Mouse (Mus musculus) monocyte, adult 2 months (primary cell): ENCODE results near the gene Slc7a7.

Experiments
- DNase-seq, 2 experiments: peaks; one replicate each; pipeline ENCODE4 v3.0.0; 2022; ENCODE audit warnings: low spot score in 2 of 2, low read depth in 1 of 2

The Slc7a7 gene

DNA sequence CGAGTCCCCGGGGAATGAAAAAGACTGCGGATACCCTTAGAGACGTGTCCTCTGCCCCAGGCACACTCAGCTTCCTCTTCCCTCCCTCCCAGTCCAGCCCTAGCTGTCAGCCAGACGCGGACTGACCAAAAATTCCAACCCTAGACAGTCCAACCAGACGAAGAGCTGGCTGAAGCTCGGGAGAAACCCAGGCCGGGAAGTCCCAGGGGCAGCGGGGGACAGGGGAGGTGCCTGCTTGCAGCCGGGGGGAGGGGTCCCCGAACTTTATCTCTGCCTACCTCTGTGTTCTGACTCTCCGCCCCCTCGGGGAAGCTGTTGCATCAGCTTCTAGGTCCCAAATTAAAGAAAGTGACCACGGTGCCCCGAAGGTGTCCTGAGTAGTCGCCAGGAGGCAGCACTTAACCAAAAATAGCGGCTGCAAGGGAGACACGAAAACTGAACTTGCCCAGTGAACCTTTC is at the start of gene Slc7a7:
Gene Slc7a7 (minus strand): TSS at position 158 of the 459 bp plus-strand sequence.
- DNase-seq, result no peak

GRCm38 (mm10) chr14:54464293-54465005 is 46.9 kb upstream of the Slc7a7 start:
- DNase-seq, result peak; percentile 22 to 43

GRCm38 (mm10) chr14:54463959-54464292 is 46.3 kb upstream of the Slc7a7 start, which contains the start of gene Lrp10:
Lrp10 (plus strand) TSS chr14:54464137.
- peak; percentile 60 to 82 for DNase-seq

DNA sequence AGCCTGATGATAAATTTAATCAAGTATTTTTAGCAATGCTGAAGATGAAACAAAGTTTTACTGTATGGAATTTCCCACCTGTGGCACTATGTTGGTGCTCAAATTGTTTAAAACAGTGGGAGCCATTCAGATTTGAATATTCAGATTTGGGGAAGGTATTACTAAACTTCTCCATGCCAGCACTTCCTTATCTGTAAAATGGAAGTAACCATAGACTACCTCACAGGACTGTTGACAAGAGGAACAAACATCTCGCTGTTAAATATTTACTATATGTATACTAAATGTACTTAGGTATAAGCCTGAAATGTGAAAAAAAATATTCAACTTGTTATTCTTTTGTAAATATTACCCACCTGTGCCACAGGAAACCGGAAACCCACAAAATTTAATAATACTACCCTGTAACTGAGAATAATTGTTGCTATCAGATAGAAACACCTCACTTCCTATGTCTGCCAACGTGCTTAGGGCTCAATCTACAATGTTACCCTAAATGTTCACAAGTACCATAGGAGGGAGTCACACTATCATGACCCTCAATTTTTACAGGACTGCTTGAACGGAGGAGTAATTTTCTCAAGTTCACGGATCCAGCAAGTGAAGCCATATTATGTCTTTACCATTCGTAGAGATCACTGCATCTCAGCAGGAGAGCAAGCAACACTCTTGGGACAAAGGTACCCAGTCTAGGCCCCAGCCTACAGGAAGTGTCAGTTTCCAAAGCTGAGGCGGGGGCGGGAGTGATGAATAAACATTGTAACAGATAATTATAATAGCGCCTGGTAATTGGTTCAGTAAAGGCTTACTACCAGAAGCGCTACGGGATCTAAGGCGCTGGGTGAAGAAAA is 45.8 kb upstream of the Slc7a7 start:
- no peak for DNase-seq

DNA sequence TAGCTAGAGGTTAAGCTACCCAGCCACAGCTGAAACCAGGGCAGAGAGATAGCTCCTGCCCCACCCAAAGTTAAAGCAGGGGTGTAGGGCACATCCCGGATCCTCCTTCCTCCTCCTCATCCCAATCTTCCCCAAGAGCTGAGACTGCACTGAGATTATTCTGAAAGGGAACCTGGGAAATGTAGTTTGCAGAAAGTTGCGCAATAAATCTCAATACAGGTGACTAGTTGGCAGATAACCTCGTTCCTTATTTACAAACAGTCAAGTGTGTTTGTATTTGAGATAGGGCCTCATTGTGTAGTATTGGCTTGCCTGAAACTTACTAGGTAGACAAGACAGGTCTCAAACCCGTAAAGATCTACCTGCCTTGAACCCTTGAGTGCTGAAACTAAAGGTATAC is 44.6 kb upstream of the Slc7a7 start:
- DNase-seq, result no peak

- DNase-seq, result no peak
Measured at GRCm38 (mm10) chr14:54457907-54458569, 40.5 kb upstream of the Slc7a7 start.

- no peak for DNase-seq
Measured at GRCm38 (mm10) chr14:54454669-54455528, 37.3 kb upstream of the Slc7a7 start.

GRCm38 (mm10) chr14:54453566-54453965 is 36.0 kb upstream of the Slc7a7 start:
- DNase-seq, result no peak

- DNase-seq, result no peak
Measured at GRCm38 (mm10) chr14:54445476-54445875, 27.9 kb upstream of the Slc7a7 start.

- DNase-seq, result no peak
Measured at GRCm38 (mm10) chr14:54443712-54444618, 26.4 kb upstream of the Slc7a7 start.

DNA sequence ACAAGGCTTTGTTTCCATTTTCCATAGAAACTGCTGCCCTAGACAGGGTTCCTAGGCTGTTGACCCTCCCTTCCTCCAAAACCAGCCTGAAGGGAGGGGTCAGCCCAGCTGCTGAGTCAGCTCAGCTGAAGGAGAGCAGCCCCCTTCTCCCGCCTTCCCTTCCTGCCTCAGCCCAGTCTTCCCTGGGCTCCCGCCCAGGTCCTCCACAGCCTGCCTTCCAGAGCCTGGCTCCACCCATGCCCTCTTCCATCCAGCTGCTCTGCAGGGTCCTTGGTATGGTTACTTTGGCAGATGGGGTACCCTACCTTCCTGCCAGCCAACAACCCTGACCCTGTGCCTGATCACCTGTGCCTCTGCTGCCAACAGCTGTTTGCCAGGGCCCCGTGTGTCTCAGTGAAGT is 25.6 kb upstream of the Slc7a7 start:
- no peak for DNase-seq

GRCm38 (mm10) chr14:54442548-54442947 is 25.0 kb upstream of the Slc7a7 start:
- DNase-seq, result peak in 1 of 2 experiments; percentile 19

- DNase-seq, result no peak
Measured at GRCm38 (mm10) chr14:54441365-54441764, 23.8 kb upstream of the Slc7a7 start.

DNA sequence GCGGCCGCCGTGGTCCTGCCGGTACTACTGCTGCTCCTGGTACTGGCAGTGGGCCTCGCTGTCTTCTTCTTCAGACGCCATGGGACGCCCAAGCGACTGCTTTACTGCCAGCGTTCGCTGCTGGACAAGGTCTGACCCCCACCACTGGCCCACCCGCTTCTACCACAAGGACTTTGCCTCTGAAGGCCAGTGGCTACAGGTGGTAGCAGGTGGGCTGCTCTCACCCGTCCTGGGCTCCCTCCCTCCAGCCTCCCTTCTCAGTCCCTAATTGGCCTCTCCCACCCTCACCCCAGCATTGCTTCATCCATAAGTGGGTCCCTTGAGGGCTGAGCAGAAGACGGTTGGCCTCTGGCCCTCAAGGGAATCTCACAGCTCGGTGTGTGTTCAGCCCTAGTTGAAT is 23.0 kb upstream of the Slc7a7 start:
- no peak for DNase-seq

DNA sequence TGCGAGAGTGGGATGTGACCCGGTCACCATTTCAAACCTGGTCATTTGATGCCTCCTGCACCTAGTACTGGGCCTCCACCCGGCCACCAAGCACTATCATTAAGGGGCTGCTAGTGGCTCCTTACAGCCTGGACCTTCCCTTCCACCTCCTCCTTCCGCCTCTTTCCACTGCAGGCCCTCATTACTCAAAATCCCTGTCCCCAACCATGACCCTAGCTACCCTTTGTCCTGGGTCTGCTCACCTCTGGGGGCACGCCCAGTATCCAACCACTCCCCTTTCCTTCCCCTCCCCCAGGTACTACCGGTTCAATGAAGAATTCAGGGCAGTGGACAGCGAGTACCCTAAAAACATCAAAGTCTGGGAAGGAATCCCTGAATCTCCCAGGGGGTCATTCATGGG is 22.0 kb upstream of the Slc7a7 start:
- no peak for DNase-seq

DNA sequence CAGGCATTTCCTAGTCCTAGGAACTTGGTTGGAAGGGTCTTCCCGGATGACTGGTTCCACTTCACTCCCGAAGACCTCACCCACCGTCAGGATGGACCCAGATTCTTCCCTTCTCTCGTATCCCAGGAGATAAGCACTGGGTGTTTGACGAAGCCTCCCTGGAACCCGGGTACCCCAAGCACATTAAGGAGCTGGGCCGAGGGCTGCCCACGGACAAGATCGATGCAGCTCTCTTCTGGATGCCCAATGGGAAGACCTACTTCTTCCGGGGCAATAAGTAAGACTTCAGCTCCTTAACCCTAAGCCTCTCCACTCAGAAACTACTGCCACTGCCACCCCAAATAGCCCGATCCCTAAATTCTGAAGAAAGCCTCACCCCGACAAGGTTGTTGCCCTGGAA is 21.6 kb upstream of the Slc7a7 start:
- no peak for DNase-seq

- DNase-seq, result no peak
Measured at GRCm38 (mm10) chr14:54435194-54435918, 17.8 kb upstream of the Slc7a7 start.

DNA sequence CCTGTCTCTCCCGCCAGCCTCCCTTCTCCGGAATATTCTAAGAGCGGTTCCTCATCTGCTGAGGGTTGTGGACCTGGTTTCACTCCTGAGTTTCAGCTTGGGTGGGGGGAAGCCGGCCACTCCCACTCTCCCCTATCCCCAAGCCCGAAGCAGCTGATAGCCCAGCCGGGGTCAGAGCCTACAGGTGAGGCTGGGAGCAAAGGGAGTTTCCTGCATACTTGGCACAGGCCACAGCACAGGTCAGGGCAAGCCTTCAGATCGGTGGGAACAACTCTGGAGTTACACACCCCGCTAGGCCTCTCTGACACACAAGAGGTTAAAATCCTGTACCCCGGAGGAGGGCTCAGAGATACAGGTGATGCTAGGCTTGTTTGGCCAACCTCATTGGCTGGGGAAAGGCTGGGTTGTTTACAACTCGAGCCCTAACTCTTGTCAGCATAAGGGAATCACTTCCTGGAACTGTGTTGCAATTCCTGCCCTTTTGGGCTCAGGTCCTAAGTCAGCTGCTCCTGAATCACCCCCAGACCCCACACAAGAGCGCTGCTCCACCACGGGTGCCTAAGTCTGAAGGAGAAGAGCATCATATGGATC is 16.5 kb upstream of the Slc7a7 start:
- no peak for DNase-seq
